Mouse (Mus musculus): ENCODE data around the gene Kremen2.

GRCm38 (mm10) chr17:23791079-23791357 lies 45.4 kb upstream of the Kremen2 start:
- no peak for TF ChIP-seq POLR2A (IDR thresholded peaks at IDR 0.05; ENCODE audit: extremely low read depth, insufficient read depth, low read length)
- no peak for TF ChIP-seq CTCF (IDR thresholded peaks at IDR 0.05; ENCODE audit: low read depth, low read length)

All from liver, adult 2 months (tissue).